Mouse (Mus musculus) lung, embryonic 16.5 days (tissue): ENCODE measurements at regions not wholly inside any gene's neighbourhood (a gene's known extent, or its start where the extent isn't known, plus 50 kb on each side); places are given as distances from the start of the nearest gene placed in this dataset.

ENCODE experiments used
- ATAC-seq: fragments of 200-750 bp; cut with Nextera tagmentation; 2 replicates; pipeline ENCODE4 v1.8.0; 2017; ENCODE audit warnings: low read depth, mild to moderate bottlenecking, moderate library complexity
- H3K27ac ChIP-seq: fragments of 300-500 bp; sonication (generic); 2 replicates; pipeline ENCODE4 v1.5.1; 2014; ENCODE audit warnings: mild to moderate bottlenecking, control low read depth, low read length
- H3K27me3 ChIP-seq: fragments of 300-500 bp; sonication (generic); 2 replicates; pipeline ENCODE4 v1.6.1; 2014; ENCODE audit warnings: low read depth, low read length, mixed read lengths; ENCODE audit not compliant: control insufficient read depth, insufficient read depth
- H3K36me3 ChIP-seq: fragments of 300-500 bp; sonication (generic); 2 replicates; pipeline ENCODE4 v1.6.1; 2014; ENCODE audit warnings: low read length; ENCODE audit not compliant: control insufficient read depth, insufficient read depth
- H3K4me1 ChIP-seq: fragments of 300-500 bp; sonication (generic); replicated peaks from 2 replicates; pipeline ENCODE4 v1.6.1; 2014; ENCODE audit warnings: low read length, mixed read lengths; ENCODE audit not compliant: control insufficient read depth, insufficient read depth
- H3K4me2 ChIP-seq: fragments of 300-500 bp; sonication (generic); 2 replicates; pipeline ENCODE4 v1.6.1; 2014; ENCODE audit warnings: low read depth, low read length, control low read depth
- H3K4me3 ChIP-seq: fragments of 300-500 bp; sonication (generic); 2 replicates; pipeline ENCODE4 v1.5.1; 2014; ENCODE audit warnings: mild to moderate bottlenecking, low read length, control low read depth
- H3K9ac ChIP-seq: fragments of 300-500 bp; sonication (generic); 2 replicates; pipeline ENCODE4 v1.6.1; 2014; ENCODE audit warnings: low read length, control low read depth
- H3K9me3 ChIP-seq: fragments of 300-500 bp; sonication (generic); 2 replicates; pipeline ENCODE4 v1.6.1; 2016; ENCODE audit warnings: low read length; ENCODE audit not compliant: control insufficient read depth
- WGBS: fragments of 180-500 bp; shearing (Covaris S2); extraction: QIAGEN DNeasy Blood & Tissue Kit; methylation state at CpG from one replicate; pipeline ENCODE4 v1.1.7; 2014; 5-methylcytosine and 5-hydroxymethylcytosine counted together

- no peak overlapping the region for H3K9ac ChIP-seq
- no peaks in the 10 kb centered on the region for H3K9me3 ChIP-seq
- no peak overlapping the region for H3K4me3 ChIP-seq
- 60% methylated on average over 2 of the region's 2 CpGs for WGBS
- no peaks in the 10 kb centered on the region for H3K27me3 ChIP-seq
- no peak overlapping the region for H3K27ac ChIP-seq
- ATAC-seq = no peak
- H3K4me1 ChIP-seq = no peaks in the 10 kb centered on the region
- no peak overlapping the region for H3K4me2 ChIP-seq
- no peaks in the 10 kb centered on the region for H3K36me3 ChIP-seq
These were observed 2740.6 kb downstream of the Gm37988 start for GRCm38 (mm10) chr1:7548261-7548660.

GRCm38 (mm10) chr1:7574787-7575186, 2767.1 kb downstream of the Gm37988 start:
- Histone ChIP-seq H3K9me3 (no peaks in the 10 kb centered on the region), H3K9ac (no peak overlapping the region), H3K4me2 (no peak overlapping the region), H3K36me3 (no peaks in the 10 kb centered on the region), H3K4me3 (no peak overlapping the region), H3K27me3 (no peaks in the 10 kb centered on the region), H3K4me1 (no peaks in the 10 kb centered on the region), H3K27ac (no peak overlapping the region)
- ATAC-seq = no peak
- 92% methylated on average over 1 of the region's 1 CpGs for WGBS

- H3K36me3 ChIP-seq = no peaks in the 10 kb centered on the region
- no peak overlapping the region for H3K27ac ChIP-seq
- WGBS = 75% methylated on average over 3 of the region's 3 CpGs
- H3K4me1 ChIP-seq = no peaks in the 10 kb centered on the region
- H3K9ac ChIP-seq = no peak overlapping the region
- no peak overlapping the region for H3K4me3 ChIP-seq
- no peaks in the 10 kb centered on the region for H3K27me3 ChIP-seq
- H3K9me3 ChIP-seq = no peaks in the 10 kb centered on the region
- no peak for ATAC-seq
- no peak overlapping the region for H3K4me2 ChIP-seq
These were observed 2778.7 kb downstream of the Gm37988 start for GRCm38 (mm10) chr1:7586409-7586808.

GRCm38 (mm10) chr1:7591327-7591726, 2783.6 kb downstream of the Gm37988 start:
- ATAC-seq = no peak
- Histone ChIP-seq H3K9me3 (no peaks in the 10 kb centered on the region), H3K27ac (no peak overlapping the region), H3K27me3 (no peaks in the 10 kb centered on the region), H3K36me3 (no peaks in the 10 kb centered on the region), H3K4me1 (no peaks in the 10 kb centered on the region), H3K4me2 (no peak overlapping the region), H3K9ac (no peak overlapping the region), H3K4me3 (no peak overlapping the region)
